Mouse (Mus musculus) stomach, postnatal 0 days (tissue): ENCODE results near the gene Gtf2ird1. TPM values are rescaled to one million over a fixed set of nuclear protein-coding genes. Genes with fewer than 3 reads are reported as not detected.
"Not testable (repeated sequence)": the region's sequence is repeated elsewhere in the genome, so short reads cannot be mapped to it uniquely, and the experiment has no call there.

ENCODE experiments used
- ATAC-seq: fragments of 200-750 bp; cut with Nextera tagmentation; 2 replicates; pipeline ENCODE4 v1.8.0; 2017; ENCODE audit not compliant: low FRiP score, low TSS enrichment
- DNase-seq: peaks from one replicate; pipeline ENCODE4 v3.0.0-alpha.2; 2016; ENCODE audit warnings: low spot score
- H3K27ac ChIP-seq: fragments of 300-500 bp; sonication (generic); replicated peaks from 2 replicates; pipeline ENCODE4 v1.5.1; 2014; ENCODE audit warnings: mild to moderate bottlenecking, control low read depth
- H3K27me3 ChIP-seq: fragments of 300-500 bp; sonication (generic); 2 replicates; pipeline ENCODE4 v1.6.1; 2014; ENCODE audit warnings: low read length; ENCODE audit not compliant: control insufficient read depth, insufficient read depth
- H3K36me3 ChIP-seq: fragments of 300-500 bp; sonication (generic); 2 replicates; pipeline ENCODE4 v1.6.1; 2014; ENCODE audit warnings: low read length, mixed read lengths; ENCODE audit not compliant: control insufficient read depth, insufficient read depth
- H3K4me1 ChIP-seq: fragments of 300-500 bp; sonication (generic); replicated peaks from 2 replicates; pipeline ENCODE4 v1.6.1; 2014; ENCODE audit warnings: antibody characterized with exemption; ENCODE audit not compliant: control insufficient read depth, insufficient read depth
- H3K4me2 ChIP-seq: fragments of 300-500 bp; sonication (generic); replicated peaks from 2 replicates; pipeline ENCODE4 v1.6.1; 2014; ENCODE audit warnings: low read depth, mild to moderate bottlenecking, control low read depth, moderate library complexity
- H3K4me3 ChIP-seq: fragments of 300-500 bp; sonication (generic); 2 replicates; pipeline ENCODE4 v1.5.1; 2014; ENCODE audit warnings: low read depth, low read length, control low read depth
- H3K9ac ChIP-seq: fragments of 300-500 bp; sonication (generic); 2 replicates; pipeline ENCODE4 v1.6.1; 2014; ENCODE audit warnings: mild to moderate bottlenecking, low read length, control low read depth, mixed read lengths
- H3K9me3 ChIP-seq: fragments of 300-500 bp; sonication (generic); 2 replicates; pipeline ENCODE4 v1.6.1; 2016; ENCODE audit warnings: low read length; ENCODE audit not compliant: control insufficient read depth
- CTCF ChIP-seq: IDR thresholded peaks from 2 replicates; pipeline ENCODE4 v1.5.1; 2016; ENCODE audit warnings: antibody characterized with exemption, low read depth, mild to moderate bottlenecking, moderate library complexity
- EP300 ChIP-seq: optimal IDR thresholded peaks from 2 replicates; pipeline ENCODE3; 2016; ENCODE audit warnings: antibody characterized with exemption
- whole genome bisulfite sequencing: fragments of 180-500 bp; shearing (Covaris S2); extraction: QIAGEN DNeasy Blood & Tissue Kit; methylation state at CpG from one replicate; pipeline ENCODE4 v1.1.7; 2014; 5-methylcytosine and 5-hydroxymethylcytosine counted together
- polyA plus RNA-seq: library from polyadenylated mRNA; unstranded; fragments of >200 nt; fragmentation: Nextera tagmentation; extraction: Ambion mirVana; gene quantifications from 2 replicates; pipeline ENCODE4 v1.2.1, GENCODE M21; 2015

Gene Gtf2ird1
- polyA plus RNA-seq, 1 experiment from 2014 or later, result 42.4 TPM

DNA sequence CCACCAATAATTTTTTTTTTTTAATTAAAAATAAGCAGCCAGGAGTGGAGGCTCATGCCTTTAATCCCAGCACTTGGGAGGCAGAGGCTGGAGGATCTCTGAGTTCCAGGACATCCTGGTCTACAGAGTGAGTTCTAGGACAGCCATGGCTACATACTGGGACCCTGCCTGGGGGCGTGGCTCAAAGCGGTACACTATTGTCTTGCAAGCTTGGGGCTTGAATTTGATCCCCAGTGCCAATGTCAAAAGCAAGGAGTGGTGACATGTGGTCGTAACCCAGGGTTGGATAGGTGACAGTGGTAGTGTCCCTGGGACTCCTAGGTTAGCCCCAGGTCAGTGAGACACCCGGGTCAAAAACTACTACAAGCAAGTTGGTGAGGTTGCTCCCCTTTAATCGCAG lies 114.8 kb downstream of the Gtf2ird1 start:
- DNase-seq (no peak), ATAC-seq (no peak)
- Histone ChIP-seq H3K4me2 (no peak overlapping the region), H3K9me3 (no peaks in the 10 kb centered on the region), H3K27me3 (no peaks in the 10 kb centered on the region), H3K27ac (no peak overlapping the region), H3K9ac (no peak overlapping the region), H3K36me3 (no peaks in the 10 kb centered on the region), H3K4me1 (no peaks in the 10 kb centered on the region), H3K4me3 (no peak overlapping the region)
- no peak for TF ChIP-seq EP300
- no peak for TF ChIP-seq CTCF
- WGBS, result 94% methylated on average over 5 of the region's 5 CpGs

DNA sequence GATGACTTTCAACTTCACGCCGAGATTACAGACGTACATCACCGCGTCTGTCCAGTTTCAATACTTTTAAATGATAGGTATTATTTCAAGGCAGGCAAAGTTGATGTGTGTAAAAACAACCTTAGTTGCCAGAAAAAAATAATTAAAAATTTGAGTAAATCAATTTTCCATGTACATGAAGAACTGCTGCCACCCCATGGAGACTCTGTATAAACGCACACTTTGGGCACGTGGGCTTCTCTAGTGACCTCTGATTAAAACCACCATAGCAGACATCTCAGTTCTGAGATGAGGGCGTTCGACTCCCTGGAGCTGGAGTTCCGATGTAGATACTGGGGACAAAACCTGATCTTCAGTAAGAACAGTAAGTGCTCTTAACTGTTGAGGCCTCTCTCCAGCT lies 115.2 kb downstream of the Gtf2ird1 start:
- DNase-seq, result peak; percentile 39
- Histone ChIP-seq H3K4me1 (no peaks in the 10 kb centered on the region), H3K9me3 (no peaks in the 10 kb centered on the region), H3K27ac (no peak overlapping the region), H3K36me3 (no peaks in the 10 kb centered on the region), H3K4me2 (no peak overlapping the region), H3K27me3 (no peaks in the 10 kb centered on the region), H3K4me3 (no peak overlapping the region), H3K9ac (no peak overlapping the region)
- TF ChIP-seq EP300 (no peak), CTCF (peak; percentile 78)
- ATAC-seq, result no peak
- 59% methylated on average over 10 of the region's 10 CpGs for WGBS

DNA sequence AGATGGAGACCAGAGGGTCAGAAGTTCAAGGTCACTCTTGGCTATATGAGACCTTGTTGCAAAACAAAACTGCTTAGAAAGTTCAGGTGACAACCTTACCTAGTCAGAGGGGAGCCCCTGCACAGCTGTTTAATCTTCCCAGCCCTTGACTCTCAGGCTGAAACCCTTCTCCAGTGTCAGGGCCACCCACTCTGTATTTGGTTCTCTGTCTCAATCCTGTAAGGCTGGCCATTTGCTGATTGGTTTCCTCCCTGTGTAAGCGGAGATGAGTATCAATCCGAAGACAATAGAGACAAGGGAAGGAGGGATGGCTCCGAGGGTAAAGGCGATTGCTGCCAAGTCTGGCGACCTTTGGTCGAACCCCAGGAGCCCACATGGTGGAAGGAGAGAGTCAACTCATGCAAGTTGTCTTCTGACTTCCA lies 116.4 kb downstream of the Gtf2ird1 start:
- no peak for DNase-seq
- no peaks in the 10 kb centered on the region for H3K4me1 ChIP-seq
- TF ChIP-seq CTCF (no peak), EP300 (no peak)
- H3K4me3 ChIP-seq, result no peak overlapping the region
- H3K36me3 ChIP-seq, result no peaks in the 10 kb centered on the region
- H3K27ac ChIP-seq, result no peak overlapping the region
- no peaks in the 10 kb centered on the region for H3K27me3 ChIP-seq
- no peak for ATAC-seq
- no peak overlapping the region; the same call in 1 of the 2 replicates for H3K9ac ChIP-seq
- H3K9me3 ChIP-seq, result no peaks in the 10 kb centered on the region
- 27% methylated on average over 6 of the region's 6 CpGs for WGBS
- H3K4me2 ChIP-seq, result no peak overlapping the region

DNA sequence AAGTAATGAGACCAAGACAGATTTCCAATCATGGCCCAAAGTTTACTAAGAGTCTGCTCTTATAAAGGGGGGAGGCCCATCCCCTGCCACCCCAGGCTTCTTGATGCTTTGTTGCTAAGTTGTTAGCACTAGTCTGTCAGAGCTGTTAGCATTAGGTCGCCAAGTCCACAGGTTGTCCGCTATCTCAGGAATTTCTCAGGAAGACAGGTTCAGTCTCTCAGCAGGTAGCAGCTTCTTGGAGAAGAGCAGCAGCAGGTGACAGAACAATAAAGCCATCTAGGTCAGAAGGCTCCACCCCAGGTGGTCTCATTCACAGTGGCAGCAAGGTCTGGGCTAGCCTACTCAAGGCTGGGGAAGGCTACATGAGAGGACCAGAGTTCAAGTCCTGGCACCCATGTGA lies 119.5 kb downstream of the Gtf2ird1 start:
- H3K9ac ChIP-seq, H3K27ac ChIP-seq, H3K4me3 ChIP-seq, DNase-seq, H3K36me3 ChIP-seq, H3K4me2 ChIP-seq, ATAC-seq, H3K27me3 ChIP-seq, H3K4me1 ChIP-seq, H3K9me3 ChIP-seq: not testable (repeated sequence)
- WGBS, result 76% methylated on average over 2 of the region's 2 CpGs

DNA sequence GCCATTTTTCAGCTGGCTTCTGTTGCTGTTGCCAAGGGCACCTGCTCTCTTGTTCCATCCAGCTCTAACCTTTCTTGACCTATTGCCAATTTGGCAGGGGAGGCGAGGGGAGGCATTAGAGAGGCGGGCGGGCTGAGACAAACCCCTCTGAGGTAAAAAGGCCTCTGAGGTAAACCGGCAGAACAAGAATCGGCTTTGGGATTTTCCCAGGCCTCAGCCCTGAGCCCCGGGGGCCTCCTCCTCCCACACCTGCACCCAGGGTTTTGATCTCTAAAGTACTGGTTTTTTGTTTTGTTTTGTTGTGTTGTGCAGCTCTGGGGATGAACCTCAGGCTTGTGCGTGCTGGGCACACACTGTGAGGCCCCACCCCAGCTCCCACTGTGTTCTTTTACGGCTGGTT lies 123.8 kb downstream of the Gtf2ird1 start:
- Histone ChIP-seq H3K4me1 (no peaks in the 10 kb centered on the region), H3K36me3 (no peaks in the 10 kb centered on the region), H3K27ac (0 out of 2 replicates have a peak overlapping the region, but pooled peaks have one; percentile 53), H3K9me3 (no peaks in the 10 kb centered on the region), H3K27me3 (no peaks in the 10 kb centered on the region), H3K4me3 (no peak overlapping the region), H3K9ac (no peak overlapping the region), H3K4me2 (no peak overlapping the region)
- ATAC-seq, result peak; percentile 56
- WGBS, result 53% methylated on average over 8 of the region's 8 CpGs
- DNase-seq, result peak; percentile 62
- TF ChIP-seq EP300 (peak; percentile 71), CTCF (no peak)

DNA sequence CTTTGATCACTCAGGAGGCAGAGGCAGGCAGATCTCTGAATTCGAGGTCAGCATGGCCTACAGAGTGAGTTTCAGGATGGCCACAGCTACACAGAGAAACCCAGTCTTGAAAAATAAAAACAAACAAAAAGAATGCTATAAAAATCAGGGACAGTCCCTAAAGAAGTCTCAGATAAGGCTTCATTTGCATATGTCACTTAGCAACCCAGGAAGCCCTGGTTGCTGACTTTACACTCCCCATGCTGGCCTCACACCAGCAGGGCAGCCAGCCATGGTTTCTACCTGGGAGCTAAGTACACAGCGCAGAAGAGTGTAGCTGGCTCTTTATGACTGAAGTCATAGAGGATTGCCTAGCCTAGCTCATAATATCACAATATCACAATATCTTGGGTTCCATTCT lies 126.4 kb downstream of the Gtf2ird1 start:
- H3K27ac ChIP-seq, result no peak overlapping the region
- no peaks in the 10 kb centered on the region for H3K27me3 ChIP-seq
- peak; percentile 73 for ATAC-seq
- no peak overlapping the region for H3K4me3 ChIP-seq
- no peaks in the 10 kb centered on the region for H3K4me1 ChIP-seq
- WGBS, result 82% methylated on average over 2 of the region's 2 CpGs
- no peak overlapping the region for H3K9ac ChIP-seq
- peak; percentile 48 for DNase-seq
- H3K9me3 ChIP-seq, result no peaks in the 10 kb centered on the region
- no peak for TF ChIP-seq CTCF
- TF ChIP-seq EP300, result no peak
- no peaks in the 10 kb centered on the region for H3K36me3 ChIP-seq
- no peak overlapping the region for H3K4me2 ChIP-seq
